Mouse (Mus musculus): ENCODE measurements around the gene Btbd11.

Btbd11 gene

DNA sequence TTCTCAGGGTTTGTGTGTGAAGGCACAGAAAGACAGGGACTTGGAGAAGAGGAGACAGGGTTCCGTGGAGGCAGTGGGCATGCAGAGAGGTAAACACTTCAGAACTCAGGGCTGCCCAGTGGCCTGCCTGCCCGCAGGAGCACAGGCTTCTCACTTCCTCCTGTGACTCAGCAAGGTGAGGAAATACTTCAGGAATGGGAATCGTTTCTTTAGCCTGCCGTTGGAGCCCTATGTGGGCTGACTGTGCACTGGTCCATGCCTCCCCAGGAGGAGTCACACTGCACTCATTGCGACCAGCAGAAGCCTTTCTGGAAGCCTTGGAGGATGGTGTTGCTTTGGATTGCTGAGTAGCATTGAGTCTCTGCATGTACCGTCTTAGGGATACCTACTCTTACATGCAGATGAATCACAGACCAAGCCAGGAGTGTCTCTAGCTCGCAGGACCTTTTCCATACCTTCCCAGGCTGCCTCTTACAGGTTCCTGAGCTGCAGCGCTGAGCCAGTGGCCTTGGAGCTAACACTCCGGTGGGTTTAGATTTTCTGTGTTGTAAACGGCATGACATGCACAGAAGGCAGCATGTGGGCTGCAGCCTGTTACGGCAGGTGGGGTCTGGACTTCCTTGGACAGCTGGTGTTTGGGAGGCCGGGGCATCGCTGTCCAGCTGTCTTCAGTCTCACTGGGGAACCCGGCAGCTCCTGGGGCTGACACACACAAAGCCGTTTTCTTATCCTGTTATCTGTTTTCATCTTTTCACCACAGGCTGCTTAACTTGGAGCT, 34.4 kb downstream of the Btbd11 start:
- DNase-seq (ENCODE audit: low read depth, low spot score), result no peak

DNA sequence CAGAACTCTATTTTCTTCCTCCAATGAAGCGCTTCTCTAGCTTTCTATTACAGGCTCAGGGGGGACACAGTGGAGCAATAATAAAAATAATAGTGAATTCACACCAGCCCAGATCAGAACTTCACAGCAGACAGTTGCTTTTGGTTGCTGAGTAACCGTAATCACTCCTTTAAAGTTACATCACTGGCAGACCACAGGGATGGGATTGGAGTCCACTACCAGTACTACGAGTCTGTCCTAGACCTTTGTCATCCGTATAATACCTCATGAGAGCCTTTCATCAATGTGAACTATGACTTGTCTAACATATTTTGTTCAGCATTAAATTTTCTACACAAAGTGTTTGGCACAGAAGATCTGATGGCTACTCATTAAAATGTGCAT, 35.0 kb downstream of the Btbd11 start:
- DNase-seq (ENCODE audit: low read depth, low spot score), result no peak

DNA sequence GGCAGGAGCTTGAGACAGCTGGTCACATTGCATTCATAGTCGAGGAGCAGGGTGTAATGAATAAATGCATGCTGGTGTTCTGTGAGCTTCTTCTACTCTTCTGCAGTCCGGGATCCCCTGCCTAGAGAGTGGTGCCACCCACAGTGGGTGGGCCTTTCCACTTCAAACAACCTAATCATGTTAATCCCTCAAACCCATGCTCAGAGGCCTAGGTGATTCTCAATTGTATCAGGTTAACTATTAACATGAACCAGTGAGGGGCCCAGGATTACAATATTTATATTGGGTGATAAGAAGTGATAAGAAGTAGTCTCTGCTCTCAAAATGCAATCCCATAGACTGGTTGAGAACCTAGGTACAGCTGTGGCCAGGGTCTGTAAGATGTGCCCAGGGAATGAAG, 39.1 kb downstream of the Btbd11 start:
- DNase-seq (ENCODE audit: low read depth, low spot score), result no peak

DNA sequence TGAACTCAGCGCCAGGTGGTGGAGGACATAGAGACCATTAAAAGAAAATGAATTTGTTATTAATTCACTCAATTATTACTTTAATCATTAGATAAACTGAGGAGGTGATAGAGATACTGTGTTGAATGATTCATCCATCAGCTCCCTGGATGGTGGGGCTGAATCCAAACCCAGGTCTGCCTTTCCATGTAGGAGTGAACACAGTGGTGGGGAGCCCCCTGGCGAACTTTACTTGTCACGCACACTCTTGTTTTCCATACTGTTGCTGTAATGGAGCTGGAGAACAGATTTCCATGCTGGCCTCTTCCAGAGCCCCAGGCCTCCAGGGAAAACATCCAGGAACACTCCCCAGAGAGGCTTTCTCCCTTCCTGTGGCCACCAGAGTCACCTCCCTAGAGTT, 50.6 kb downstream of the Btbd11 start:
- no peak for DNase-seq (ENCODE audit: low read depth, low spot score)

DNA sequence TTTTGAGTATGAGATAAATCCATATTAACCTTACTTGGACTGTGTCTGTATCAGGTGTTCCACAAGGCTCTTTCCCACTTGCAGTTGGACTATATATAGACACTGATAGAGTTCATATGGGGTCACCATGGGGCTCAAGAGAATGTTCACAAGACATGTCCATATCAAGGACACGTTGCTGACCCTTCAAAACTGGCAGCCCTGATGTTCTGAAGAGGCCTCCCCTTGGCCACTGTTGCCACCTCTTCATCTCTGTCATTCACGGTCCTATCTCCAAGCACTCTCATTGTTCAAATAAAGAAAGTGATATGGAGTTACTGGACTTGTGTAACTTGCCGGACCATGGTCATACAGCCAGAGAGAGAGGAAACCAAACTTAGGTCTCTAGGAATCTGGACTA, 56.8 kb downstream of the Btbd11 start:
- DNase-seq (ENCODE audit: low read depth, low spot score), result no peak

DNA sequence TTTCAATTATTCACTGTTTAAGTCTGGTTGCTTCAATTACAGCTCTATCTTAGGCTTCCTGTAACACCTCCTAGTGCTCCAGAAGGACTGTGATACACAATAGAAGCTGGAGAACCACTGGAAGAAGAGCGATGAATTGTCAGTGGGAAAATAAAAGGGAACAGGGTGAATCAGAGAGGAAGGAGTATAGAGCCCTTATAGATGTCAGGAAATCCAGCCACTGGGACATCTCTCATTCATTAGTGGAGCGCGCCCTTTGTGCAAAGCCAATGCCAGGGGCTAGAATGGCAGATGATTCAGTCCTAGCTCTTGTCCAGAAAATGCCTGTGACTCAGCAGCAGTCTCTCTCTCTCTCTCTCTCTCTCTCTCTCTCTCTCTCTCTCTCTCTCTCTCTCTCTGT, 59.3 kb downstream of the Btbd11 start:
- no peak for DNase-seq (ENCODE audit: low read depth, low spot score)

DNA sequence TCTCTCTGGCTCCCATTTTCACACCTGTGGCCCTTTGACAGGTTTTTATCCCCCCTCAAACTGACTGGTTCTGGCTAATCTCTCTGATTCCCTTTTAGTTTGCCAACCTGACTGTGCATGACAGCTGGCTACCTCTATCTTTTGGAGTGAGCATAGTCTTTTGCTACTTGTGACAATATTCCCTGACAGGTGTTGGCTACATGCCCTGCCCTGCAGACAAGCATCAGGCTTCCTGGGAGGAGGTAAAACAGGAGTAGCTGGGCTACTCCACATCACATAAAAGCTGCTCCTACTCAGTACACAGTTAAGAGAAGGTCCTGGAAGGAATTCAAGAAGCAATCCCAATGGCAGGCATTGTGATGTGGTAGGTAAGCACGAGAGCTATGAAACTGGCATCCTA, 60.1 kb downstream of the Btbd11 start:
- DNase-seq (ENCODE audit: low read depth, low spot score), result no peak

DNA sequence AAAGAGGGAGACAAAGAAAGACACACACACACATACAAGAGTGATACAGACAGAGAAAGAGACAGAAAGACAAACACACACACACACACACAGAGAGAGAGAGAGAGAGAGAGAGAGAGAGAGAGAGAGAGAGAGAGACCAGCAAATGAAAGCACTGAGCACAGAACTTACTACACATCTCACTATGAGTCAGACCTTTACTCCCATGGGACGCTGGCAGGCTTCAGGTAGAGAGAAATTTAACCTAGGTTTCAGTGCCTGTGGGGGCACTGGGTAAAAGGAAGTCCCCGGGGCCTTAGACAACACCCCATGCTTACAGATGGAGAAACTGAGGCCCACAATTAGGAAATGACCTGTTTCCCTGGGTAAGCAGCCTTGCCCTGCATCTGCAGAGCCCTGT, 61.3 kb downstream of the Btbd11 start:
- DNase-seq (ENCODE audit: low read depth, low spot score), result no peak

DNA sequence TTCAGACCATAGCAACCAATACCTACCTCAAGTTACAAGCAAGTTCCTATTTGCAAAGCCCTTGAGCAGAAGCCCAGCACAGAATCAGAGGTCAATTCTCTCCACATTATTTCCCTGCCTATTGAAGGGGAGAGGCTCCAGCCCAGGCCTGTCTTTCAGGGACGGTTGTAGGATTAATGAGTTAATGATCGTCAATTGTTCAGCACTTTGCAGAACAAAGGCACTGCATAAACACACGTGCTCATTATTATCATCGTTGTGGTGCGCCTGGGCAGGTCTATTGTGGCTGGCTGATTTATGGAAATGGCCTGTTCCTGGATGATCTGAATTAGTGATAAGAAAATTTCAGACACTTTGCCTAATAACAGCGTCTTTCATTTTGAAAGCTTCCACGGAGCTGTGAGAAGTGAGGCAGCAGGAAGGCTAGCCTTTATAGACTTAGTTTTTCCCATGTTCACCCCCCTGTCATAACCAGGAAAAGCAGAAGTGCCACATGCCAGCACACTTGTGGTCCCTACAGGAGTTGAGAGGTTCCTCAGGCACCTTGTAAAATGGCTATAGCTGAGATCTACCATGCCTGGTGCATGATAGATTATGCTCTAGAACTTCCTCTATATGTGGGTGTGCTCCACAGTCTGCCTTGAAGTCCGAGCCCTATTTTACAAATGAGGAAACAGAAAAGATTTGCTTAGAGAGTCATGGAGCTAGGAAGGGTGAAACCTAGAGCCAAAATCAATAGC, 65.2 kb downstream of the Btbd11 start:
- DNase-seq (ENCODE audit: low read depth, low spot score), result no peak

DNA sequence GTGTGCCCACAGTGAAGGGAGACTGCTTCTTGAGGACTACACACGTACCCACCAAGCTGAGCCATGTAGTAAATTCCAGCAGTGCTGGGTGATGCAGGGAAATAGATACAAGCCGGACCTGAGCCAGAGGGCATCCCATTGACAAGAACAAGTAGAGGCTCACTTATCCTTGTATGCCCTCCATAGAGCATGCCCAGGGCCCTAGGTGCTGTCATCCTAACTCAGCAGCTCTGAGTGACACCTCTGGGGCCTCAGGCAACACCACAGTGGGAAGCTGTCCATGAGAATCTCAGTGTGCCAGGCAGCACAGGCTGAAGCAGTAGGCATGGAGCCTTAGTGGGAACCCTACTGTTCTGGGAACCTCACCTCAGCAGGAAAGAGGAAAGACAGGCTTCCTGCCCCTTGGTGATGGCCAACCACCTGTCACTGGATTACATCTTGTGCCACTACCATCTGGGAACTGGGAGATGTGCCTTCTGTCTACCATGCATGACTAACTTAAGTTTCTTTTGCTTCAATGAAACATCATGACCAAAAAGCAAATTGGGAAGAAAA, 66.7 kb downstream of the Btbd11 start:
- no peak for DNase-seq (ENCODE audit: low read depth, low spot score)

DNA sequence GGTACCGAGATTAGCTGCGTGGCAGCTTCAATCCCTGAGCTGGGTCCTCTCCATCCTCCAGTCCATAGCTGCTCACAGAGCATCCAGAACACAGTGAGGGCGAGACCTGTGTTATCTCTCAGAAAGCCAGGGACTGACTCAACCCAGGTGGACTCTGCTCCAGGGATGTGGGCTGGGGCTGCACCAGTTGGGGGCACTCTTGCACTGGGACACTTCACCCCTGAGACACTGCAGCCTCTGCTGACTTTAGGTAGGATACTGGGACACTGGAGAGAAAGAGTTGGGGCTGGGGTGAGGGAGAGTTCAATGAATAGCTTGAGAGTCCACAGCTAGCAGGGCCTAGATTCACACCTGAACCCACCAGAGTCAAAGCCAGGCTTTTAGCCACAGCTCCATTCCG, 69.4 kb downstream of the Btbd11 start:
- no peak for DNase-seq (ENCODE audit: low read depth, low spot score)

DNA sequence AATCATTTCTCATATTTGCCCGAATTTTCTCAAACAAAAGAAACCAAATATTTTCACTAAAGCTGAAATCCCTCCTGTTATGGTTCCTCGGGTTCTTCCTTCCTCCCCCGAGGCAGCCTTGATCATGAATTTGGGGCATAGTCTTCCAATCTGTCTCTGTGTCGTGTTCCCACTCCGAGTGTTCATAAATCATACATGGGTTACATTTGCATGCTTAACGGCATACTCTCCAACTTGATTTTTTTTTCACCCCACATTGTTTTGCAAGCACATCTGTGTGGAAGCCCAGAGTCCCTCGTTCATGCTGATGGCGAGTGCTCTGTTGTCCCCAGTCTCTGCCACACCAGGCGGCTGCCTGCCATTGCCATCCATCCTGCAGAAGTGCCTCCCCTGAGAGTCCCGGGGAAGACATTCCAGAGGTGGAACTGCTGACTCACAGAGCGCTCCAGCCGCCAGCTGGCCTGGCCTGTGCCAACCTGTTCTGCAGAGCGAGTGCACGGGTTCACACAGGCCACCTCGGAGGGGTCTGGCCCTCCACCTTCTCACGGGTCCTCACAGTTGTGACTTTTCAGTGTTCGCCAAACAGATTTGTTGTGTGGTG, 72.2 kb downstream of the Btbd11 start:
- no peak for DNase-seq (ENCODE audit: low read depth, low spot score)

DNA sequence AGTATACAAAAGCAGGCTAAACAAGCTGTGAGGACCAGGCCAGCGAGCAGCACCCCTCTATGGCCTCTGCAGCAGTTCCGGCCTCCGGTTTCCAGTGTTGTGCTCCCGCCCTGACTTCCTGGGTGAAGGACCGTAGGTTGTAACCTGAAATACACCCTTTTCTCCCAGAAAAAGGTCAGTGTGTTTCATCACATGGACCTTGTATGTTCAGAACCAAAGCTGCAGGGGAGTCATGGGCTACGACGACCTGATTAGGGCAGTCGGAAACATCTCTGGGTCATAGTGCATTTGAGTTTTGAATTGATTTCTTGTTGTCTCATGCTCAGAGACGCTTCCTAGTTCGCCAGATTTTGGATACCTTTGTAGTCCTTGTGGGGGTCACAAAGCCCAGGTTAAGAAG, 74.1 kb downstream of the Btbd11 start:
- DNase-seq (ENCODE audit: low read depth, low spot score), result no peak

DNA sequence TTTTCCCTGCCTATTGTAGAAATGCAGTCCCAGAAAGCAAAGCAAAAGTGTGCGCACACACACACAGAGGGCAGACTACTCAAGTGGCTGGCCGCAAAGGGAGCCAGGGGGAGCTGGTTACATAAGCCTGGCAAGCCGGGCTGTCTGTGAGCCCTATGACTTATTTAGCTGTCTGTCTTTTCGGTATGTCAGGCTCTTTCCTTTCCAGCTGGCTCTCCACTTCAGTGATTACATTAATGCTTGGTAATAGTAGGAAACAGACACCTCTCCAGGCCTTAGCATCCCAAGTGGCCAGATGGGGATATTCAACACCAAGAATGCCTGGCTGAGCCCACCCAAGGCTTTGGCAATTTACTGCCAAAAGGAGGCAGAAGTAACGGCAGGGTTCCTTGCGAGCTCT, 77.5 kb downstream of the Btbd11 start:
- DNase-seq (ENCODE audit: low read depth, low spot score), result no peak

DNA sequence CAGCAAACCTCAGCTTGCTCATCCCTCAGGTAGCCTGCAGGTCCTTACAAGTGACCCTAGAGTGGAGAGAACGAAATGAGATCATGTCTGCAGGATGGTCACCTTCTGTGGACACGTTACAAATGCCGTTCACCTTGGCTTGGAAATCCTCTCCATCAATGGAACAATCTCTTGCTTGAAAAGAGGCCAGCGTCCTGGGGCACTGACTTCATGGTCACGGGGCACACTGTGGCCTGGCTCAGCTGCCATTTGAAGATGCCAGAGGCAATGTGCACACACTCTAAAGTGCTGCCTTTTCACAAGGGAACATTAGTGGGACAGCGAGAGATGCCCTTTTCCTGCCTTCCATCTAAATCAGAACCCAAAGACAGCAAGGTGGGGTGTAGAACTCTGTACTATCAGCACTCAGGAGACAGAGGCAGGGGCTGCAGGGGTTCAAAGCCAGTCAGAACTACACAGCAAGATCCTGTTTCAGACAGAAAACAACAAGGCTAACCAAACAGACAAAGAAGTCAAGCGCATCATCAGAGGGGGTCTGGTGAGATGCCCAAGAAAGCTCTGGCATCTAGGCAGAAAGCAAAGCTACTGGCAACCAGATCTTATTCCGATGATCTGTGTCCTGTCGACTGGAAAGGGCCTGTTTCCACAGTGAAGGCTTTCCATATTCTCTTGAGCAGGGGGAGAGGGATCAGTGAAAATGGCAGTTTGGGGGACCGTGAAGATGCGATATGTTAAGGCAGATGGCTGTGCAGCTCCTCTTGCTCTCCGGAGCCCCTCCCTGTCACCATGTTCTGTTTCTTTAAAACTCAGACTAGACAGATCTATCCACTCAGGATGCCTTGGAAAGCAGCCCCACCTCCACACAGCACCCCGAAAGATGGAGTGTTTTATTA, 79.1 kb downstream of the Btbd11 start:
- no peak for DNase-seq (ENCODE audit: low read depth, low spot score)

DNA sequence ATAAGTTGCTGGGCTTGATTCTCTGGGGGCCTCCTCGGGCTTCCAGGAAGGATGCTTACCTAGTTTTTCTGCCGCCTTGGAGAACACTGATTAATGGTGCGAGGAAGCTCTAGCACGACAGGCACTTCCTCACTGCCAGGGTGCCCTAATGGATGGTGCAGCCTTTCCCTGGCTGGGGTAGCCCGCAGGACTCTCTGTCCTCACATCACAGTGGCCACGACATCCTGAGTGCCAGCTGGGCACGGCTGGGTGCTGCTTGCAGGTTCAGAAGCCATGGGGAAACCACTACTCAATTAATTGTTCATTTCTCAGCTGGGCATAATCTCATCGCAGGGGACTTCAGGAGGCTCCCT, 79.8 kb downstream of the Btbd11 start:
- no peak for DNase-seq (ENCODE audit: low read depth, low spot score)

DNA sequence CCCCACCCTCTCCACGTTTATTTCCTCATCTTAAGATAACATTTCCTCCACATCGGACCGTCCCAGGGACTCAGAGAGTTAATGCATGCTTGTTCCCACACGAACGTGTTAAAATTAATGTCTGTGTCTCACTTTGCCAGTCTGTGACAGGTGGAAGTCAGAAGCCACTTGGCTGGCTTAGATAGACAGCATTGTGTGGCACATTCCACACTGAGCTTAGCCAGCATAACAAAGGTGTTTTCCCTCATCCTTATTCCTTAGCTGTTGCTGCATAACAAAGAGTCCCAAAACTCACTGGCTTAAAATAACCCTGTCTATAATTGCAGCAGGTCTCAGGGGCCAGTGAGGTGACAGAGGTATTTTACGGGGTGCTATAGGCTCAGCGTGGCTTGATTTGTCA, 80.8 kb downstream of the Btbd11 start:
- DNase-seq (ENCODE audit: low read depth, low spot score), result no peak

DNA sequence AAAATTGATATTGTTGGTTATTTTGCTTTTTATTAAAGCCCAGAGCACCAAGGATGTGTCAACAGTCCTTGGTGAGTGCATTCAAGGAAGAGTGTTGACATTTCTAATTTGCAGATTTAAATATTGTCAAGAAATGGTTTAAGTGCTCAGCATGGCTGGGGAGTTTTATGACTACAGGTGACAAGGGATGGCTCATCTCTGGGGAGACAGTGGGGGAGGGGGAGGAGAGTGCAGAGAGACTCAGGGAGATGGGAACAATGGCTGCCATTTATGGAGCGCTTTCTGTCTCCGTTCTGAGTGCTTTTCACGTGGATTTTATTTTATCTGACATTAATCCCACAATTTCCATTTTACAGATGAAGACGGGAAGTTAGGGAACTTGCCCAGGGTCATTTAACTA, 81.9 kb downstream of the Btbd11 start:
- DNase-seq (ENCODE audit: low read depth, low spot score), result no peak

DNA sequence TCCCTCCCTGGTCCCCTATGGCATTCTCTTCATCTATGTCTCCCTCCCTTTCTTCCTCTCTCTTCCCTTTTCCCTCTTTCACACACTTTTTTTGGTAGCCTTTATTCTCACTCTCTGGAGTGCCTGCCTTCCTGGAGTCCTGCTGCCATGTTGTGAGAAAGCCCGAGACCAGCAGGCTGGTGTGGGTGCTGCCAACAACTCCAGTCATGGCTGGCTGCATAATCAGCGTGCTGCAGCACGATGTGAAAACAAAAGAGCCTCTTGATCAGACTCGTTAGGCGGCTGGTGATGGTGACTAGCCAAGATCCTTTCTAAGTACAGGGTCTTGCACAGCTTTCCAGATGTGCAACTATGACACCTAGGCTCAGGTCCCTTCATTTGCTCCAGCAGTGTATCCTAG, 82.7 kb downstream of the Btbd11 start:
- no peak for DNase-seq (ENCODE audit: low read depth, low spot score)

DNA sequence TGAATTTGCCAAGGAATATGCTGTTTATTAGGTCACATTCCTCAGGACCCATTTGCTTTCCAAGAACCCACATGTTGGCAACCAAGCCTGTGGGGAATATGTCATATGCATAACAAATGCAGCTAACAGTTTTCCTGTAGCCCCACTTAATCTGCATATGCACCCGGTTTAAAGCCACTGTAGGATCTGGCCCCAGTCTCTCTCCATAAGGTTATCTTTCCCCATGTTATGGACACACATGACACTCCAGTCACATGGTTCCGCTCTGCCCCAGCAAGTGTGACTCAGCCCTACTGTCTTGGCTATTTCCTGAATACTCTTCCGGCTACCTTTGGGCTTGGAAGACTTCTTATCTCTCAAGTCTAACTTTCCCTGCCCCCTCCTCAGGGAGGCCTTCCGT, 86.7 kb downstream of the Btbd11 start:
- DNase-seq (ENCODE audit: low read depth, low spot score), result no peak

DNA sequence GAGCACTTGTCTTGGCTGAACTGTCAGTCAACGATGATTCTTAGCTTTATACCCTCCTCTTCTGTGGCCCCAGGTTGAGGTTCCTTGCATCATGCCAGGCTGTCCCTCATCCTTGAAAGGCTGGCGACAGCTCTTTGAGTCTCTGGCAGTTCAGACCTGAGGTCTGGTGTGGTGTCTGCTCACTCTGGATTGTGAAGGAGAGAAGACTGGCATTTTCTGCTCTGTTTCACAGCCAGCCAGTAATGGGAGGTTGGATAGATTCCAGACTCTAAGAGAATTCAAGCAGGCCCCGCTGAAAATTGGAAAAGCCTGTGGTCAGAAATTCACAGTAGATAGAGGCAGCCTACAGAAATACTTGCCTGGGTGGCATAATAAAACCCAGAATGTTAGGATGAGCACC, 87.3 kb downstream of the Btbd11 start:
- DNase-seq (ENCODE audit: low read depth, low spot score), result no peak

All from retina, adult 2 months (tissue).